Mouse (Mus musculus) urinary bladder, postnatal 0 days (tissue): ENCODE data around the gene Olfr47. TPM values are rescaled to one million over a fixed set of nuclear protein-coding genes. Genes with fewer than 3 reads are reported as not detected.

Experiments used
- polyA plus RNA-seq: library from polyadenylated mRNA; unstranded; fragments of >200 nt; fragmentation: Nextera tagmentation; extraction: Ambion mirVana; gene quantifications from 2 replicates; pipeline ENCODE4 v1.2.1, GENCODE M21; 2015

Gene Olfr47
- not detected in 2 replicates for polyA plus RNA-seq

DNA sequence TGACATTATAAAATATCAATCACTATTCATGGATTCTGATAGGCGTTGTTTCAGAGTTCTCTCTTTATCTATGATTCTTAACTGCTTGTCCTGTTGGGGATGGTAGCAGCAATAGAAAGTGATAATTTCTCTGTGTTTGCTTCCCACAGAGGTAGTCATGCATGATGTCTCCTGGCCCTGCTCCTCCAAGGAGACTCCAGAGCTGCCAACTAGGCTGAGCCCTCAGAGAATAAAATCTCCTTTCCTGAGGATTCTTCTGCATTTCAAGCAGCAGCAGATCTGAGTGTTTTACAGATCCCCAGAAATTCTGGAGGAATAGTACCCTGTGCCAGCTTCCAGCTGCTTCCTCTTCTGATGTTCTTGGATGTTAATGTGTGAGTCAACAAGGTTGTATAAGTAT lies at the start of gene Olfr47:
TSS of gene Olfr47 (plus strand) at position 275 of the 400 bp plus-strand sequence.

DNA sequence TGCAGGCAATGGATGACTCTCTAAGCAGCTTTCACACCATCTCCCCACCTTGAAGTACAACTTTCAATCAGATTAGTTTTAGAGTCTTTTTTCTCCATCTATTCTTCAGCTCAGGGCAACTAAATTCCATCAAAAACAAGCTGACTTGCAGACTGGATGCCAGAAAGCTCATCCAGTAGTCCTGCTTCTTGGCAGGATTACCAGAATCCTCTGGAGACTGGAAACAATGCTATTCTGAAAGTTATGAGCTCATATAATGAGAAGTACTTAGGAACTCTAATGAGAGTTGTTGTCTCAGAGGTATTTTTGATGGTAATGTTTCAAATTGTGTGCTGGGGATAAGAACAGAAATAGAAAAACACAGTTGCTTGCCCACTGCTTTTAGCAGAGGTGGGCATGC lies 34.5 kb upstream of the Olfr47 start, which contains the start of gene Olfr435:
TSS of gene Olfr435 (plus strand) at position 366 of the 400 bp plus-strand sequence.

DNA sequence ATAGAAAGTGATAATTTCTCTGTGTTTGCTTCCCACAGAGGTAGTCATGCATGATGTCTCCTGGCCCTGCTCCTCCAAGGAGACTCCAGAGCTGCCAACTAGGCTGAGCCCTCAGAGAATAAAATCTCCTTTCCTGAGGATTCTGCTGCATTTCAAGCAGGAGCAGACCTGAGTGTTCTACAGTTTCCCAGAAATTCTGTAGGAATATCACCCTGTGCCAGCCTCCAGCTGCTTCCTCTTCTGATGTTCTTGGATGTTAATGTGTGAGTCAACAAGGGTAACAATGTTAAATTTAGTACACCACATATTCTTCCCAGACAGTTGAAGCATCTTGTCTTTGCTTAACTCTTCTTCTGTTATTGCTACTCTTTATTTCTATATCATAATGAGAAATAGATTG lies 18.5 kb upstream of the Olfr47 start, which contains the start of gene Olfr434:
TSS of gene Olfr434 (plus strand) at position 149 of the 400 bp plus-strand sequence.

DNA sequence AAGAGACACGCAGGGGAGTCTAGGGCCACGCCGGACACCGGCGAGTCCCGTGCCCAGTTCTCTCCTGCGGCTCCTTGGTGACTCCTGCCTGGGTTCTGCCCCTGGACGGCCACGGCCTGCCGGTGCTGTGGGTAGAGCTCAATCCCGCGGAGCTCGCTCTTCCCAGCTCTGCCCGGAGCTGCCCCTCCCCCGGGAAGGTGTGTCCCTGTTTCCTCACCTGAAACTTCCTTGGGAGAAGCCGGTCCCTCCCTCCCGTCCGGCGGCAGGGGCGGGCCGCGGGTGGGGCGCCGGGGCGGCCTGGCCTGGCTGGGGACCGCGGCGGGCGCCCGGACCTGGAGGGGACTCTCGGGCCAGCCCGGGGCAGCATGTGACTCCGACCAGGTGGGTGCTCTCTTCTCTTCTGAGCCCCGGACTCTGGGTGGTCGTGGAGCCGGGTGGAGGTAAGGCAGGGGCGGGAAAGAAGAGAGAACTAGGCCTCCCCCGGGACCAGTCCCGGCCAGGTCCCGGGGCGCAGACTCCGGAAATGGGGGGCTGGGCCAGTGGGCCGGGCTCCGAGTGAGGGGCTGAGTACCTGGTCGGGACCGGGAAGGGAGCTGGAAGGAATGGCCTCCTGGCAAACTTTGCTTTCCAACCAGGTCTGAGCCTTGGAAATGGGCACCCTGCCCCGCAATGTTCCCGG lies 34.2 kb downstream of the Olfr47 start, which contains the start of gene Arhgef5:
TSS of gene Arhgef5 (plus strand) at position 220 of the 679 bp plus-strand sequence.

Other genes starting within 250 kb of the Olfr47 start
- gene Olfr441, start 125.2 kb upstream of the Olfr47 start, polyA plus RNA-seq: not detected in 2 replicates
- gene Olfr237-ps1, start 85.0 kb upstream of the Olfr47 start, polyA plus RNA-seq: not detected in 2 replicates
- not detected in 2 replicates for gene Olfr437, start 68.2 kb upstream of the Olfr47 start, polyA plus RNA-seq
- not detected in 2 replicates for gene Olfr13, start 59.4 kb upstream of the Olfr47 start, polyA plus RNA-seq
- gene Olfr435, start 34.4 kb upstream of the Olfr47 start, polyA plus RNA-seq: not detected in 2 replicates
- gene Olfr434, start 18.5 kb upstream of the Olfr47 start, polyA plus RNA-seq: not detected in 2 replicates
- gene Arhgef5, start 34.1 kb downstream of the Olfr47 start, polyA plus RNA-seq: 10.0 and 11.9 TPM in 2 replicates
- not detected in 2 replicates for gene Nobox, start 78.0 kb downstream of the Olfr47 start, polyA plus RNA-seq